Mouse (Mus musculus): ENCODE measurements around the gene Capn13. TPM values are rescaled to one million over a fixed set of nuclear protein-coding genes. Genes with fewer than 3 reads are reported as not detected.

Capn13 gene
- polyA plus RNA-seq (2016; fragmentation: Nextera tagmentation; extraction: Ambion mirVana) = 0.12 TPM in 1 of 2 replicates, not detected in the other

DNA sequence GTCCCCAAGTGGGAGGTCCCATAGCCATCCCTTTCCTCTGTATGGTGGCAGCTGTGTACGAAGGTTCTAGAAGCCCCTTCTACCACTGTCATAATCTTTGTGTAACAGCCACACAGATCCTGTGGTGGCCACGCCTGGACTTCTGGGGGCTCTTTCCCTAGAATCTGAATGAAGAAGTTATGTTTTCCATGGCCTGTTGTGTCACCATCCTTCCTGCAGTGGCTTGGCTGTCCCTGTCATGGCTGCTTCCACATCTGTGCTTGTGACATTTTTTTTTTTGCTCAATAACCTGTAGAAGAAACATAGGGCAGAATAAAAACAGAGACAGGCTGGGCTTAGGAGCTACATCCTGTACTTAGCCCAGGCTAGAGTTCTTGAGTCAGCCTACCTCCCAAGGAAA, at the start of gene Capn13:
Capn13 (minus strand) TSS at position 5 of the 400 bp plus-strand sequence.
- Histone ChIP-seq H3K9me3 (replicated peaks) (no peaks in the 10 kb centered on the region), H3K27ac (no peak within 1 kb of the TSS), H3K36me3 (no peaks in the 10 kb centered on the region), H3K9ac (no peak within 1 kb of the TSS), H3K4me1 (no peaks in the 10 kb centered on the region), H3K27me3 (no peaks in the 10 kb centered on the region), H3K4me2 (replicated peaks) (no peak within 1 kb of the TSS), H3K4me3 (no peak within 1 kb of the TSS)
- 83% methylated on average over 2 of the region's 2 CpGs for WGBS
- no peak for ATAC-seq (ENCODE audit: low FRiP score)

DNA sequence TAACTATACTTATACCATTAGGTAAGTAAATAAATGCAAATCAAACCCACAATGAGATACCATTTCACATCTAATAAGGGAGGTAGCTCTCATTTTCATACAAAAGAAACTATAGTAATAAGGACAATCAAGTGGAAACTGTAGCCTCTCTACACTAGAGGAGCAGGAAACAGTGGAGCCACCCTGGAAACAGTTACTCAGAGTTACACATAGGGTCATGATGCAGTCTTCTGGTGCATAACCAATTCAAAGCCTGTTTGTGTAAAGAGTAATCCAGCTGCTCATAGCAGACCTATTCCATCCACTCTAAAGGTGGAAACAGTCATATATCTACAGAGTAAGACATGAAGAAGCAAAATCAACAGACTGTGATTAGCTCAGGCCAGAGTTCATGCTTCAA, 48.4 kb upstream of the Capn13 start:
- no peak overlapping the region for H3K27ac ChIP-seq

DNA sequence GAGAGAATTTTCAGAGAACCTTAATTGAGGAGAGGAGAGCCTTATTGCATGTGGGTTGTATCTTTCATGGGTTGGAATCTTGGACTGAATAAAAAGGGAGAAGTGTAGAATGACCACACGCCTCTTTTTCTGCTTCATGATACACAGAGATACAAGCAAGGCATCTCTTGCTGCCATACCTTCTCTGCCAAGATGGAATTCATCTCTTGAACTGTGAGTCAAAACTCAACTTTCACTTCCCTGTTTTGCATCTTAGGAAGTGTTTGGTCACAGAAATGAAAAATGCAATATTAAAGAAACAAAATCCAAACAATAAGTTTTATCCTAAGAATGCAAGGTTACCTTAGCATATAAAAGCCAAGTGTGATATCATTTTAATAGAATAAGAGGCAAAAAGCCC, 40.1 kb upstream of the Capn13 start:
- ATAC-seq (ENCODE audit: low FRiP score) = no peak
- H3K36me3 ChIP-seq = no peaks in the 10 kb centered on the region
- H3K27me3 ChIP-seq = no peaks in the 10 kb centered on the region
- H3K4me2 ChIP-seq (replicated peaks) = no peak overlapping the region
- H3K4me3 ChIP-seq = no peak overlapping the region
- no peaks in the 10 kb centered on the region for H3K9me3 ChIP-seq (replicated peaks)
- H3K9ac ChIP-seq = no peak overlapping the region
- no peak overlapping the region for H3K27ac ChIP-seq
- WGBS = 85% methylated on average over 1 of the region's 1 CpGs
- no peaks in the 10 kb centered on the region for H3K4me1 ChIP-seq

More for the DNA sequence above, 48.4 kb upstream of the Capn13 start:
- Histone ChIP-seq H3K27me3 (no peaks in the 10 kb centered on the region), H3K4me1 (no peaks in the 10 kb centered on the region), H3K4me3 (no peak overlapping the region), H3K9me3 (replicated peaks) (no peaks in the 10 kb centered on the region), H3K4me2 (replicated peaks) (no peak overlapping the region), H3K9ac (no peak overlapping the region), H3K36me3 (no peaks in the 10 kb centered on the region)
- ATAC-seq (ENCODE audit: low FRiP score) = no peak

DNA sequence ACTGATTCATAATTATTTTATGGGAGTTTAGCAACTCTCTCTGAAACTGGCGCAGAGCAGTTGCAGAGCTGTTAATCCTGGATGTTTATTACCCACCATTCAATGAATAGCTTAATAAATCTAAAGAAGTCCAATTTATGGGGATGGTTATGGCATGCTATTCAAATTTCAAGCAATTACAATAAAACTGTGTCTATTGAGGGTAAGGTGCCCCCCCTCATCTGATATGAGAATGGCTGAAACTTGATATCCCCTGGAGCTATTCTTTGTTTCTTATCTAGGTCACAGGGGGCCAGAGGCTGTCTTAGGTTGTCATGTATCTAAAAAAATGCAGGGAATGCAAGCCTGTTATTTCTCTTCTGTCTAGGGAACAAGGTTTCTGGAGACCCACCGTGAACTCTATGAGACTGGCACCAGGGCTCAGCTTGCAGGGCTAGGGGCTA, 31.9 kb upstream of the Capn13 start:
- Histone ChIP-seq H3K4me3 (no peak overlapping the region), H3K36me3 (no peaks in the 10 kb centered on the region), H3K27ac (no peak overlapping the region), H3K9ac (no peak overlapping the region), H3K4me1 (no peaks in the 10 kb centered on the region), H3K4me2 (replicated peaks) (no peak overlapping the region), H3K9me3 (replicated peaks) (no peaks in the 10 kb centered on the region), H3K27me3 (no peaks in the 10 kb centered on the region)
- ATAC-seq (ENCODE audit: low FRiP score) = no peak
- 62% methylated on average over 2 of the region's 2 CpGs for WGBS

DNA sequence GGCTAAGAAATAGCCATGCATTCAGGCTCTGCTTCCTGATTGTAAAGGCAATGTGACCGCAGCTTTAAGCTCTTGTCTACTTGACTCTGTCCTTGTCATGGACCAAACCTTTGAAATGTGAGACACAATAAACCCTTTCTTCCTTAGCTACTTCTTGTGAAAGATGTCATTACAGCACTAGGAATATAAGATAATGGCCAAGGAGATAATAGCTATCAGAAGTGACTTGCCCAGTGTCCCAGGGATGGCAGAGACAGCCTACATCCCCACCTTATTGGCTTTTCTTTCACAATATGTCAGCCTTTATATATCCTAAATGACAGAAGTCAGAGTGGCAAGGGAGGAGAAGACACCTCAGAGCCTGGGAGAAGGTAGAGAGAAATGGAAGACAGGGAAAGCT, 31.4 kb upstream of the Capn13 start:
- Histone ChIP-seq H3K9me3 (replicated peaks) (no peaks in the 10 kb centered on the region), H3K27ac (no peak overlapping the region), H3K4me2 (replicated peaks) (no peak overlapping the region), H3K36me3 (no peaks in the 10 kb centered on the region), H3K4me1 (no peaks in the 10 kb centered on the region), H3K27me3 (no peaks in the 10 kb centered on the region), H3K9ac (no peak overlapping the region), H3K4me3 (no peak overlapping the region)
- 92% methylated on average over 1 of the region's 1 CpGs for WGBS
- no peak for ATAC-seq (ENCODE audit: low FRiP score)

DNA sequence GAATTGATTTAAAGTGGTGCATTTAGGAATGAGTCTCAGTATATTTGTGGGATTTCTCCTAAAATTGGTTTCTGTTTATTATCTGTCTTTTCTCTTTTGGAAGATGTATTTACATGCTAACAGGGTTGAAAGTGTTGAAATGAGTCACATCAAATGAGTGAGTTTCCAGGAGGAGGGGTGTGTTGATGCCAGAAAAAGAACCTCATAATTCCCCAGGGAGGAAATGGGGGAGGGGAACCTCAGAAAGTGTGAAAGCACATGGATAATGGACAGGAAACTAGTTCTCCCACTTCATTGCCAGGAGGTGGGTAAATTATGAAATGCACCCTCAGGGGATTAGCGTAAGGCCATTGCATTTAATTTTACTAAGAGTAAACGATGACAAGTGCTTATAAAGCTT, 16.7 kb upstream of the Capn13 start:
- H3K9me3 ChIP-seq (replicated peaks) = no peaks in the 10 kb centered on the region
- WGBS = 59% methylated on average over 2 of the region's 2 CpGs
- H3K4me1 ChIP-seq = peaks cover 3% of the 10 kb centered on the region; the same call in 1 of the 2 replicates
- H3K27me3 ChIP-seq = no peaks in the 10 kb centered on the region
- H3K36me3 ChIP-seq = no peaks in the 10 kb centered on the region
- ATAC-seq (ENCODE audit: low FRiP score) = no peak
- no peak overlapping the region for H3K9ac ChIP-seq
- no peak overlapping the region for H3K4me3 ChIP-seq
- H3K4me2 ChIP-seq (replicated peaks) = no peak overlapping the region
- H3K27ac ChIP-seq = no peak overlapping the region

DNA sequence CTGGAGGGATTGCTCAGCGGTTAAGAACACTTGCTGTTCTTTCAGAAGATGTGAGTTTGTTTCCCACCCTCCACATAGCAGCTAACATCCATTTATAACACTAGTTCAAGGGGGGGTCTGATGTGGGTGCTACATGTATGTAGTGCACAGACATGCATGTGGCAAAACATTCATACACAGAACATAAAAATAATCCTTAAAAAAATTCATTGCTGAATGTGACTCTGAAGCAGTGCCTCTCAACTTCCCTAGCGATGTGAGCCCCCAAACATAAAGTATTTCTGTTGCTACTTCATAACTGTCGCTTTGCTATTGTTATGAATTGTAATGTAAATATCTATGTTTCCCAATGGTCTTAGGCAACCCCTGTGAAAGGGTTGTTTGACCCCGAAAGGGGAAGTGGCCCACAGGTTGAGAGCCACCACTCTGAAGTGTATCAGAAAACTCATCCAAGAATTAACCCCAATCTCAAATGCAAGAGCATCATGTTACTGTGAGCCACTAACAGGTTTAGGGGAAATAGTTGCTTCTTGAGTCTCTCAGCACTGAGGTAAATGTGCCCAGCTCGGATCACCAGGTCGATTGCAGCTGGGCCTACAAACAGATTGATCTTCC, 15.6 kb upstream of the Capn13 start:
- H3K4me2 ChIP-seq (replicated peaks) = no peak overlapping the region
- H3K4me1 ChIP-seq = peaks cover 7% of the 10 kb centered on the region; the same call in 1 of the 2 replicates
- no peak overlapping the region for H3K9ac ChIP-seq
- ATAC-seq (ENCODE audit: low FRiP score) = no peak
- H3K36me3 ChIP-seq = no peaks in the 10 kb centered on the region
- H3K27ac ChIP-seq = no peak overlapping the region
- H3K4me3 ChIP-seq = no peak overlapping the region
- no peaks in the 10 kb centered on the region for H3K9me3 ChIP-seq (replicated peaks)
- WGBS = 64% methylated on average over 6 of the region's 6 CpGs
- no peaks in the 10 kb centered on the region for H3K27me3 ChIP-seq

DNA sequence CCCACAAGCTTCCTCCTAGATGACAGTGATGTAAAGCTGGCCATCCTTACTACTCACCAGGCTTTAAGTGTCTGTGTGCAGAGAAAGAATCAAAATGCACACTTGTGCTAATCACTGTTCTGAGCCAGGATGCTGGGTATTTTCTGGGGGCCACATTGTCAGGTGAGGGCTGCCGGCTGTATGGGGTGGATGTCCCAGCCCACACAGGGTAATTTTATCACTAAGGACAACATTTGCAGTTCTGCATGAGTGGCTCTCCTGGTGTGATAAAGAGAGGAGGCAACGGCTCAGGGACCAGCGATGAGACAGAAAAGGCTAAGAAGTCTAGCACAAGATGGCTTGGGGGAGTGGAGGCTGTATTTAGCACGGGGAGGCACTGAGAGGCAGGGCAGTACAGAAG, 11.2 kb upstream of the Capn13 start:
- H3K9ac ChIP-seq = no peak overlapping the region
- no peak overlapping the region for H3K4me2 ChIP-seq (replicated peaks)
- no peak for ATAC-seq (ENCODE audit: low FRiP score)
- 45% methylated on average over 4 of the region's 4 CpGs for WGBS
- no peak overlapping the region for H3K4me3 ChIP-seq
- peaks cover 4% of the 10 kb centered on the region; the same call in 1 of the 2 replicates for H3K4me1 ChIP-seq
- H3K9me3 ChIP-seq (replicated peaks) = no peaks in the 10 kb centered on the region
- H3K36me3 ChIP-seq = no peaks in the 10 kb centered on the region
- peak overlapping the region; percentile 8; the same call in 1 of the 2 replicates for H3K27ac ChIP-seq
- no peaks in the 10 kb centered on the region for H3K27me3 ChIP-seq

DNA sequence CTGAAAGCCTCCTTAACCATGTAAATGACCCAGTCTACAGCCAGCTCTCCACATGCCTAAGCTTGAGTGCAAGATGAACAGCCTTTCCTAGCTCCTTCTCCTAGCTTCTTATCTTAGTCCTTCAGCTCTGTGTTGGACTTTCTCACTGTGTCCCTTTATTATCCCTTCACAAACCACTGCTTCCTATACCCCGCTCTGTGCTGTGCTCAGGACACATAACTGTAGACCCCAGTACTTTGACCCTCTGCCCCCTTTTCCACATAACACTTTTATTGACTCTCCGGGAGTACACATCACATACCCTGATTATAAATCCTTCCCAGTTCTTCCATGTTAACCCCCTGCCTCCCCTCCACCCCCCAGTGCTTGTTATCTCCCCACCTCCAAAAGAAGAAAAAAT, 606 bp upstream of the Capn13 start:
- no peak for ATAC-seq (ENCODE audit: low FRiP score)
- WGBS = 79% methylated on average over 2 of the region's 2 CpGs
- no peaks in the 10 kb centered on the region for H3K9me3 ChIP-seq (replicated peaks)

DNA sequence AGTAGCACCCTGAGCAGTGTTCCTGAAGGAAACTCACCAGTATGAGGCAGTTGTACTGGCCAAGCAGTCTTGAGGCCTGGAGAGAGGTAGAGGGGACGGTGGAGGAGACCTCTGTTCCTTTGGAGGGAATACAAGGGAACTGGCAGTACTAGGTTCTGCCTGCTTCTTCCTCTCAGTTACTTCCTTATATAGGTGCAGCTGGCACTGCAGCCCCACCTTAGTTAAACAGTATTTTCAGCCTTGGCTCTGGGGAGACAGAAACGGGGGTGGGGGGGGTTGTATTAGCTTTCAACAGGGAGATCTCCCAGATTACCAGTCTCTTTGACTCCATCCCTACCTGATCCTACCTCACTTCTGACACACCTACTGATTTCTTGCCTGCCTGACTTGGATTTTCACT, 1.5 kb downstream of the Capn13 start:
- Histone ChIP-seq H3K9me3 (replicated peaks) (no peaks in the 10 kb centered on the region), H3K27me3 (no peaks in the 10 kb centered on the region), H3K27ac (no peak overlapping the region), H3K4me3 (no peak overlapping the region), H3K9ac (no peak overlapping the region), H3K36me3 (no peaks in the 10 kb centered on the region), H3K4me1 (no peaks in the 10 kb centered on the region), H3K4me2 (replicated peaks) (no peak overlapping the region)
- no peak for ATAC-seq (ENCODE audit: low FRiP score)
- 81% methylated on average over 2 of the region's 2 CpGs for WGBS

More for the DNA sequence above, 606 bp upstream of the Capn13 start:
- H3K9ac ChIP-seq = no peak overlapping the region
- H3K36me3 ChIP-seq = no peaks in the 10 kb centered on the region
- H3K4me2 ChIP-seq (replicated peaks) = no peak overlapping the region
- no peaks in the 10 kb centered on the region for H3K4me1 ChIP-seq
- H3K27me3 ChIP-seq = no peaks in the 10 kb centered on the region
- H3K4me3 ChIP-seq = no peak overlapping the region
- no peak overlapping the region for H3K27ac ChIP-seq

DNA sequence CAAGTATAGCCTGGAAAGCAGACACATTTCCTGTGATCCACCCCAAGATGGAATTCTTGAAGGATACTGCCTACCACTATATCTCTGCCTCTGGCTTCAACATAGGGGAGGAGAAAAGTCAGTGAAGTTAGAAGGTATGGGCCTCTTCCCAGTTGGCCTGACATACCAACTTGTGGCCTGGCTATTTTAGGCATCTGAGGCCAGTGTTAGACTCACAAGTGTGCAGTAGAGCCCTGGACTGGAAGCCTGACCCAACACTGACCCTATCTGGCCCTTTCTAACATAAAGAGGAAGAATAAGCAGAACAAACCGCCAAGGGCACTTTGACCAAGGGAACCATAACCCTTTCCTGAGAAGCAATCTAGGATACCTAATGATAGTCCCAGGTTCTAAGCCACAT, 7.3 kb downstream of the Capn13 start:
- Histone ChIP-seq H3K4me3 (no peak overlapping the region), H3K9me3 (replicated peaks) (no peaks in the 10 kb centered on the region), H3K36me3 (no peaks in the 10 kb centered on the region), H3K9ac (no peak overlapping the region), H3K27ac (no peak overlapping the region), H3K4me2 (replicated peaks) (no peak overlapping the region), H3K27me3 (no peaks in the 10 kb centered on the region), H3K4me1 (peaks cover 4% of the 10 kb centered on the region; the same call in 1 of the 2 replicates)
- no peak for ATAC-seq (ENCODE audit: low FRiP score)
- WGBS = 89% methylated on average over 1 of the region's 1 CpGs

DNA sequence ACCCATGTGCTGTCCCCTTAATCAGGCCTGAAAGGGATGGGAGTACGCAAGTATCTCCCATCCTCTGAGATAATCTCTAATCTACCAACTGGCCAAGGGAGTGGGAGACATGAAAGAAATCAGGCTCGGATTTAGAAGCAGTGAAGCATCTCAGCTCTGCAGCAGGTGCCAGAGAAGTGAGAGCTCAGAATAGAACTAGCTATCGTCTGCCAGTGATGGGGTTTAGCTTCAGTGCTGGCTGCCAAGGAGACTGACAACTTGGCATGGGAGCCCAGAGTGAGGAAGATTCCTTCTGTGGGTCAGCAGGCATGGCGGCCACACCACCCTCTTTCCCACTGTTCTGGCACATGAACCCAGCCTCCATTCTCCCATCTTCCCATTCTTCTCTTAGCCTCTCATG, 8.9 kb downstream of the Capn13 start:
- Histone ChIP-seq H3K36me3 (no peaks in the 10 kb centered on the region), H3K9me3 (replicated peaks) (no peaks in the 10 kb centered on the region), H3K27ac (no peak overlapping the region), H3K9ac (no peak overlapping the region), H3K4me1 (peaks cover 4% of the 10 kb centered on the region; the same call in 1 of the 2 replicates), H3K4me3 (no peak overlapping the region), H3K4me2 (replicated peaks) (no peak overlapping the region), H3K27me3 (no peaks in the 10 kb centered on the region)
- 86% methylated on average over 4 of the region's 4 CpGs for WGBS
- ATAC-seq (ENCODE audit: low FRiP score) = no peak

Data from hindbrain, embryonic 12.5 days (tissue).